Mouse (Mus musculus): ENCODE data around the gene Rundc1.

DNA sequence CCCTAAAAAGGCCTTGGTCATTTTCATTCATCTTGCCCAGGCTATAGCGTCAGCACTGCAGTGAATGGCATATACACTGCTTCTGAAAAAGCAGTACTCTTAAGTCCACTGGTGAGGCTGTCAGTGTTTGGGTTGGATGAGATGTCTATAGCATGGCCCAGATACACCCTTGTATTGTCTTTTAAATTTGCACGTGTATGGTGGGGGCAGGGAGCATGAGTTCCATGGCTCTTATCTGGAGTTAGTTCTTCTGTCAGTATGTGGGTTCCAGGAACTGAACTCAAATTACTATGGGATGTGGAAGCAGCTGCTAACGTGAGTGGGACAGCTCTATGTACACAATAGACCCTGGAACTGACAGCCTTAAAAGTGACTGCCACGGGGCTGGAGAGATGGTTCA lies 10.9 kb downstream of the Rundc1 start:
- TF ChIP-seq CTCF (conservative IDR thresholded peaks at IDR 0.05 in 1 of 2, IDR thresholded peaks at IDR 0.05 in 1 of 2; ENCODE audit: low read depth in 2 of 2, low read length in 2 of 2) (no peak), CHD2 (IDR thresholded peaks at IDR 0.05; ENCODE audit: low read length) (no peak), POLR2A (IDR thresholded peaks at IDR 0.05; ENCODE audit: low read depth, low read length) (no peak), EP300 (IDR thresholded peaks at IDR 0.05; ENCODE audit: low read length) (no peak), E2F4 (IDR thresholded peaks at IDR 0.05; ENCODE audit: insufficient replicate concordance, low read depth, low read length) (no peak), USF1 (IDR thresholded peaks at IDR 0.05; ENCODE audit: low read depth, low read length) (no peak), ELF1 (IDR thresholded peaks at IDR 0.05; ENCODE audit: low read depth, low read length) (no peak), ZNF384 (IDR thresholded peaks at IDR 0.05; ENCODE audit: low read depth, low read length) (no peak), TCF12 (IDR thresholded peaks at IDR 0.05; ENCODE audit: low read depth, low read length) (no peak), MAZ (IDR thresholded peaks at IDR 0.05; ENCODE audit: low read depth, low read length) (no peak), GABPA (IDR thresholded peaks at IDR 0.05; ENCODE audit: insufficient replicate concordance, low read depth, low read length) (no peak), UBTF (IDR thresholded peaks at IDR 0.05; ENCODE audit: low read depth, low read length) (no peak)

All from CH12.LX (cell line).